Mouse (Mus musculus): ENCODE measurements around the gene Btbd17. TPM values are rescaled to one million over a fixed set of nuclear protein-coding genes. Genes with fewer than 3 reads are reported as not detected.

Btbd17 gene
- under 1 TPM in 1 of 2 experiments, not detected in 1; 0.12 TPM for total RNA-seq (2021)
- long read RNA-seq, experiment 1, result 0 reads
- long read RNA-seq, experiment 2, result 0 reads

GRCm38 (mm10) chr11:114795848-114796322 lies at the start of gene Btbd17:
Gene Btbd17, minus strand, starts transcription at chr11:114795945.
- intact Hi-C loops (cut with DNase I), result no loop called here

DNA sequence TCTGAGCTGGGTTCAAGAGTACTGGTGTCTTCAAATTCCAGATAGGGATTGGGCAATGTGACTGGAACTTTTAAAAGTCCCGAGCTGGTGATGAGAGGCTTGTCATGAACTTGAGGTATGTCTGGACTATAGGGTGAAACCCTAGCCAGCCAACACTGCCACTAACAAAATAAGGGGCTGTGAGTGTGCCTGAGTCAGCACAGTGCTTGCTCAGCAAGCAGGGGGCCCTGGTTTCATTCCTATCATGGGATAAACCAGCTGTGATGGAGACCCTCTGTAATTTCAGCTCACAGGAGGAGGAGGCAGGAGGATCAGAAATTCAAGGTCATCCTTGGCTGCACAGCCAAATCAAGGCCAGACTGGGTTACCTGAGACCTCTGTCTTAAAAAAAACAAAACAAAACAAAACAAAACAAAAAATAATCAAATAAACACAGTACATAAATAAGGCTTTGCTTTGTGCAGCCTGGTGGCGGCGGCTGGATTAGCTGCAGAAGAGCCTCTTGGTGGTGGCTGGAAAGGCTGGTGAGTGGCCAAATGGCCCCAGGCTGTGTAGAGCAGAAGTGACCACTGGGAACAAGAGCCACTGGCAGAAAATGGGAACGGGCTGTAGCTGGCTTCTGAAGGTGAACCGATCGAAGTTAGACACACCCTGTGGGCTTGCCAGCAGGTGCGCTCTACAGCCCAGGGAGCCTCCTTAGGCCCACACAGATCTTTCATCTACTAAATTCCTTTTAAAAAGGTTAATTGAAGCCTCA lies 48.9 kb upstream of the Btbd17 start:
- intact Hi-C loops (cut with DNase I), result no loop called here
- DNase-seq, result no peak

More at GRCm38 (mm10) chr11:114795848-114796322, at the start of gene Btbd17:
- no peak for DNase-seq

- DNase-seq, result peak; percentile 39 to 67
- intact Hi-C loops (cut with DNase I), result no loop called here
Measured at GRCm38 (mm10) chr11:114843818-114844463, 48.2 kb upstream of the Btbd17 start.

- intact Hi-C loops (cut with DNase I), result no loop called here
- DNase-seq, result no peak
Measured at GRCm38 (mm10) chr11:114833166-114833565, 37.4 kb upstream of the Btbd17 start.

DNA sequence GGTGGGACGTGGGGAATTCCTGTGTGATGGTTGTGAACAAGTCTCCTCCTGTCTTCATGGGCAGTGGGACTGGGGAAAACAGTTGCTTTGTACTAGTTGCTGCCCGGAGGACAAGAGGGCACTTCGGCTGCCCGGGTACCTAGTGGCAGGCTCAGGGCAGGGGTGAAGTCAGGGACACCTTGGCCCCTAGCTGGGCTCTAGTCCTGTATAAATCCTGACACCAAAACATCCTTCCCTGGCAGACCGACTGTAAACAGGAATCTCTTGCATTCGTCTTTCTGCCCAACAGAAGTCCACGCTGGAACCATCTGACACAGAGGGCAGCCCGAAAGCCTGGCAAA lies 34.7 kb upstream of the Btbd17 start:
- no peak for DNase-seq
- intact Hi-C loops (cut with DNase I), result no loop called here

DNA sequence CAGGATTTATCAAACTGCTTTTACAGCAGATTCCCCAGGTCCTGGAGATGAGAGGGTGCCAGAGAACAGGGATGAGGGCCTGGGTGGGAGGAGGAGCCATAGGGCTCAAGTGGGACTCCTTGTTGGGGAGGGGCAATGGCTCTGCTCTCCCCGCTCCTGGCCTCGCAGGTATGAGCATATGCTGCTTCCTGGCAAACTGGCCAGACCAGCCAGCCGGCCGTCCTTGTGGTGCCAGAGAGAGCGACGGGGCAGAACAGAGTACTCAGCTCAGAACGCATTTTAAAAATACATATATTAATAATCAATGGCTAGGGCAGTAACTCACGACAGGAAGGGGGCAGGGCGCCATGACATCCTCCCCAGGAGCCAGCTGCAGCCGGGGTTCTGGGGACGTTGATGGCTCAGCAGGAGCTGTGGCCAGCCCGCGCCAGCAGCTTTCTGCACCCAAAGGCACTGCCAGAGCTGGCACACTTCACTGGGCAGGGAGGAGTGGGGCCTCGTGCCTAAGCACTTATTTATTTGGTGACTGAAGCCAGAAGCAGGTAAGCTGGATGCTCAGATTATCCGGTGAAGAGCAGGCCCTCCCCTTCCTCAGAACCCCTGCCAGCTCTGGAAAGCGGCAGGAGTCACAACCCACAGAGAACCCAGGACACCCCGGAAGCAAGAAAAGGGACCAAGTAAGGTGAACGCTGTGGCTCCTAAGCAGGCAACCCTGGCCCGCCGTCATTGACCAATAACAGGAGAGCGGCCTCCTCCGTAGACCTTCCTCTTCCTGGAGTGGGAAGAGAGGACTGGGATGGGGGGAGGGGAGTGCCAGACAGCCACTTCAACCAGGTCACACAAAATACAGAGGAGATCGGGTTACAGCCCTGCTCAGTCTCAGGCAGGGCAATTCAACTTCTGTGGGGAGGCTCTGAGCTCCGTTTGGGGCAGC lies 34.0 kb upstream of the Btbd17 start:
- intact Hi-C loops (cut with DNase I), result no loop called here
- peak; percentile 48 to 56 for DNase-seq

DNA sequence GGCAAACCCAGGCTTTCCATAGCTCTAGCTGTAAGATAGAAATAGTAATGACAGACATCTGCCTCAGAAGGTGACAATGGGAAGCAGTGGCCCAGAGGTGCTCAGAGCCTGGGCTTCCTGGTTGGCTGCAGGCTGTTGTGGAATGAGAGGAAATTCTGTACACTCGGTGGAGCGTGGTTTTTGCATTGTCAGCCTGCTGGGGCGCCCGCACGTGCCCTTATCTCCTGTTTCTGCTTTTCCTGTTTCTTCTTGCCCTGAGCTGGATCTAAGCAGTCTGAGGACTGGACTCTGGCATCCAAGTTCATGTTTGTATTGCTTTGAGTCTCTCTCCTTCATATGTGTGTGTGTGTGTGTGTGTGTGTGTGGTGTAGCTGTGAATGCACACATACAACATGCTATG lies 30.9 kb upstream of the Btbd17 start:
- DNase-seq, result no peak
- intact Hi-C loops (cut with DNase I), result no loop called here

- no peak for DNase-seq
- intact Hi-C loops (cut with DNase I), result no loop called here
Measured at GRCm38 (mm10) chr11:114823199-114823725, 27.5 kb upstream of the Btbd17 start.

DNA sequence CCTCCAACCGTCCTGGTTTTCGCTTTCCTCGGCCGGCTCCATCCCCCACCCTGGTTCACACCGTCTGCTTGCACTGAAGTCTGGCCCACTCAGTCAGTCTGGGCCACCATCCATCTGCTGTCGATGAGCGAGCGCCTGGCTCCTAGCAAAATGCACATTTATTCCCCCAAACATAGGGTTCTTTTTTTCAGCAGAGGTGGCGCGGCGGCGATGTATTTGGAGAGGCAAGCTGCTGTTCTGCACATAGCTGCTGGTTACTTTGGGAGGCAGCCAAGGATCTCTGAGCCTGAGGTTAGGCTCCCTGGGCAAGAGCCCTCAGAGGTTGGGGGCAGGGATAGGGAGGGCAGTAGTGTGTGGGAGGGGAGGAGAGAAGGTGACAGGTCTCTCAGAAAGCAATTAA lies 27.0 kb upstream of the Btbd17 start:
- intact Hi-C loops (cut with DNase I), result no loop called here
- DNase-seq, result peak; percentile 47 to 49

DNA sequence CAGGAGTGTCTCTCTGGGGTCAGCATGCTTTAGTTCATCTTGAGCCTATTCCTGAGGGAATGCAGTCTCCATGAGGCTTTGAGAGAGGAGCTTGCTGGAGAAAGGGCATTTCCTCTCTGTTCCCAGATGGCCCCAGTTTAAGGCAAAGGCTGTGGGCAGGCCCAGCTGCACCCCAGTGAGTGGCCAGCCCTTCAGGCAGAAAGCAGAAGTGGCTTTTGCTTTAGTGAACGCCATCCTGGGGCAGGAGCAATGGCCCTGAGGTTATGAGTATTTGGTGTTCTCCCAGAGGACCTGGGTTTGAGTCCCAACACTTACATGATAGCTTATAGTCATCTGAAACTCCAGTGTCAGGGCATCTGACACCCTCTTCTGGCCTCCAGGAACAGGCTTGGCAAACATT lies 25.6 kb upstream of the Btbd17 start:
- no peak for DNase-seq

DNA sequence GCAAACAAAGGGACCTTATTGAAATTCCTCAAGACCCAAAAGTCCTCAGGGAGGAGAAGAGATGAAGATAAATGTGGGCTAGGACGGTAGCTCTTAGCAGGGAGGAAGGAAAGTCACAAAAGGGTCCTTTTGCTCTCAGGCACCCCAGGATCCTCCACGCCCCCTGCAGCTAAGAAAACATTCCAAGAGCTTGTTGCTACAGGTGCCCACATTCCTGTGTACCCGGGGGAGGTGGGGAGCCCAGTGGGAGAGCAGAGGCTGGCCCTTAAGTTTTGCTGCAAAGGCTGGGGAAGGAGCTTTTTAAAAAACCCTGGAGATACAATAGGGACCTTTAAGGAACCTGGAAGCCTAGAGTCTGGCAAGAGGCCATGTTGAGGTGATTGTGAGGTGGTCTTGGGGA lies 24.7 kb upstream of the Btbd17 start:
- DNase-seq, result no peak
- intact Hi-C loops (cut with DNase I), result no loop called here

More for the DNA sequence above, 25.6 kb upstream of the Btbd17 start:
- intact Hi-C loops (cut with DNase I), result no loop called here

GRCm38 (mm10) chr11:114819110-114819509 lies 23.4 kb upstream of the Btbd17 start:
- DNase-seq, result no peak
- intact Hi-C loops (cut with DNase I), result no loop called here

DNA sequence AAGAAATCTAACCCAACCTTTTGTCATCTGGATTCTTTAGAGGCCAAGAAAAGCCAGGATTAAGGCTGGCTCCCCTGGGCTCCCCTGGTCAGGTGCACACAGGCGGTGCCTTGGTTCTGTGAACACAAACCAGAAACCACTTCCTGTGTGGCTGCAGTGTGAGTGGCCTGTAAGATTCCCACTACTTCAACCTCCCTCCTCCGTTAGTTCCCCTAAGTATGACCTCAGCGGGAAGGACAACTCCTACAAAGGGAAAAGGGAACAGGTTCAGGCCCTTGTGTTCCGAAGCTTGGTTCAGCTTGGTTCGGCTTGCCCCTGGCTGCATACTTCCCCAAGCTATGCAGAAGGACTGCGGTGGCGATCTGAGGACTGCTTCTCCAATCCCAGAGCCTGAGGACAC lies 22.4 kb upstream of the Btbd17 start:
- DNase-seq, result no peak
- intact Hi-C loops (cut with DNase I), result no loop called here

DNA sequence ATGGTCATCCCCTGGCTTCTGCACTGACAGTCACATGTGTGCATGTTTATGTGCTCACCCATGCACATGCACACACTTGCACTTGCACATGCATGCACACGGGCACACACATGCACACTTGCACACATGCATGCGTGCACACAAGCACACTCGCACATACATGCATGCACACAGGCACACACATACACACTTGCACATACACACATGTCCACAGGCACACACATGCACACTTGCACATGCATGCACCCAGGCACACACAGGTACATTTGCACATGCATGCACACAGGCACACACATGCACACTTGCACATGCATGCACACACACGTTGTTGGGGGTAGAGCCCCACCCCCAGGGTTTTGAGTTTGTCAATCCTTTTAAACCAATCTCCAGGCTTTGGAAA lies 21.2 kb upstream of the Btbd17 start:
- DNase-seq, result no peak
- intact Hi-C loops (cut with DNase I), result no loop called here

- DNase-seq, result no peak
- intact Hi-C loops (cut with DNase I), result no loop called here
Measured at GRCm38 (mm10) chr11:114814873-114815592, 19.3 kb upstream of the Btbd17 start.

DNA sequence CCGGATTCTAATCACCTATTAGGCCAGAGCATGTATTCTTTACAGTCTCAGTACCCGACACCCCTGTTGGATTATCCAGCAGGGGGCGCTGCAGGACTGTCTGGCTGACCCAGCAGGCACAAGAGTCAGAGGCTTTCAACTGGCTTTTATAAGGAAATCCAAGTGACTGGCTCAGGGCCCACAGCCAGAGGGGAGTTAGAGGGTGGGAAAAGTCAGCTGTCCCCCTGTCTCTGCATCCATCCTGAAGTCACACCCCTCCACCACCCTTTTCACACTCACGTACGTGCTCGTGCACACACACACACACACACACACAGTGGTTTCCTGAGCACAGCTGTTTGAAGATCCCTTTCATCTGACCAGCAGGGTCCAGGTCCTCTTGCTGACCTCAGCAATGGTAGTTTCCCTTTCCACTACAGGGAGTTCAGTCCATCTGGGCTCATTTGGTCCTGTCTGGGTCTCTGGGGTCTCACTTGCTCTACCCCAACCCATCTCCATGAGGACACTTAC lies 17.0 kb upstream of the Btbd17 start:
- intact Hi-C loops (cut with DNase I), result loop anchor here (1.0 kb wide), 3 partner anchors 62 to 100 kb away; no protein-coding TSS in a partner anchor
- peak; percentile 93 to 98 for DNase-seq

GRCm38 (mm10) chr11:114810344-114810743 lies 14.6 kb upstream of the Btbd17 start:
- no peak for DNase-seq
- intact Hi-C loops (cut with DNase I), result no loop called here

GRCm38 (mm10) chr11:114809371-114809770 lies 13.6 kb upstream of the Btbd17 start:
- DNase-seq, result no peak
- intact Hi-C loops (cut with DNase I), result loop anchor here (10.0 kb wide), 1 partner anchor 235 kb away; the partner anchor contains the start of gene Cd300ld3

DNA sequence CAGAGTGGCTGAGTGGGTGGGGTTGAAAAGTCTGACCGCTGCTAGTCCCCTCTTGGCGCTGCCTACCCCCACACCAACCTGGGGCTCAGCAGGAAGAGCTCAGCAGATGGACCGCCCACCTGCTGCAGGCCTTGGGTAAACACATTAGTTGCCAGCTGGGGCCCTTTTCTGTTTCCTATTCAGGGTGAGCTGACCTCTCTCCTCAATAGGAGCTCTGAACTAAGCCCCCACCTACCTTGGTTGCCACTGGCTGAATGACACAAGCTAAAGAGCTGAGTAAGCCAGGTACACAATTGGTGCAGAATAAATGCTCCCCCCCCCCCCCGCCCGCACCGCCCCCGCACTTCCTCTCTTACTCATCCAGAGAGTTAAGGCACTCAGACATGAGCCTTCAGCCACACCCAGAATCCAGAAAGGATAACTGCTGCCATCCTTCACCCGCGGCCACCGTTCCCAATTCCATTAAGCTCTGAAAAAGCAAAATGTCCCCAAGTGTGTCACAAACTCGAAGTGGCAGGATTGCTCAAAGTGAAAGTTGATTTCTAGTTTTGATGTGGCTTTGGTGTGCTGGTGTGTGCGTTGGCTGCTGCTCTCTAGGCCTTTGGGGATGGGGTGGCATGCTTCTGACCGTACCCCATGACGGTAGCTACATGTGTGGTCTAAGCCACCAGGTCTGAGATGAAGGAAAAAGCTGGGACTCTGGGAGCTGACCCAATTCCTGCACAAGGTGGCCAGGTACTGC lies 12.1 kb upstream of the Btbd17 start:
- DNase-seq, result no peak
- intact Hi-C loops (cut with DNase I), result loop anchor here (10.0 kb wide), 1 partner anchor 237 kb away; the partner anchor contains the start of gene Cd300ld3
